Mouse (Mus musculus): ENCODE measurements around the gene Lhx2. TPM values are rescaled to one million over a fixed set of nuclear protein-coding genes. Genes with fewer than 3 reads are reported as not detected.

The Lhx2 gene
- polyA plus RNA-seq, 1 experiment from 2014 or later, result 1.8 TPM

GRCm38 (mm10) chr2:38409309-38409708 lies 70.2 kb downstream of the Lhx2 start:
- H3K4me2 ChIP-seq (ENCODE audit: low read depth, low read length), result no peak overlapping the region
- no peak overlapping the region for H3K4me3 ChIP-seq (ENCODE audit: low read depth, low read length)
- H3K9ac ChIP-seq (ENCODE audit: low read depth, low read length), result no peak overlapping the region
- 56% methylated on average over 3 of the region's 3 CpGs for WGBS (ENCODE audit: insufficient replicate concordance)
- H3K4me1 ChIP-seq (ENCODE audit: control insufficient read depth, low read depth, low read length), result no peaks in the 10 kb centered on the region
- no peaks in the 10 kb centered on the region for H3K27me3 ChIP-seq (ENCODE audit: control insufficient read depth, insufficient read depth, low read depth, low read length)
- H3K36me3 ChIP-seq (ENCODE audit: control insufficient read depth, insufficient read depth), result no peaks in the 10 kb centered on the region
- ATAC-seq (ENCODE audit: low read depth), result no peak
- no peaks in the 10 kb centered on the region for H3K9me3 ChIP-seq (replicated peaks; ENCODE audit: control insufficient read depth, low read length)
- H3K27ac ChIP-seq (ENCODE audit: low read length), result no peak overlapping the region

GRCm38 (mm10) chr2:38410227-38410626 lies 71.1 kb downstream of the Lhx2 start:
- Histone ChIP-seq H3K36me3 (ENCODE audit: control insufficient read depth, insufficient read depth) (no peaks in the 10 kb centered on the region), H3K27me3 (ENCODE audit: control insufficient read depth, insufficient read depth, low read depth, low read length) (no peaks in the 10 kb centered on the region), H3K4me3 (ENCODE audit: low read depth, low read length) (no peak overlapping the region), H3K4me2 (ENCODE audit: low read depth, low read length) (no peak overlapping the region), H3K9me3 (replicated peaks; ENCODE audit: control insufficient read depth, low read length) (no peaks in the 10 kb centered on the region), H3K27ac (ENCODE audit: low read length) (no peak overlapping the region), H3K9ac (ENCODE audit: low read depth, low read length) (no peak overlapping the region), H3K4me1 (ENCODE audit: control insufficient read depth, low read depth, low read length) (no peaks in the 10 kb centered on the region)
- 54% methylated on average over 6 of the region's 6 CpGs for whole genome bisulfite sequencing (ENCODE audit: insufficient replicate concordance)
- ATAC-seq (ENCODE audit: low read depth), result no peak

- no peaks in the 10 kb centered on the region for H3K9me3 ChIP-seq (replicated peaks; ENCODE audit: control insufficient read depth, low read length)
- H3K4me2 ChIP-seq (ENCODE audit: low read depth, low read length), result no peak overlapping the region
- no peak for ATAC-seq (ENCODE audit: low read depth)
- no peaks in the 10 kb centered on the region for H3K27me3 ChIP-seq (ENCODE audit: control insufficient read depth, insufficient read depth, low read depth, low read length)
- no peaks in the 10 kb centered on the region for H3K36me3 ChIP-seq (ENCODE audit: control insufficient read depth, insufficient read depth)
- no peak overlapping the region for H3K4me3 ChIP-seq (ENCODE audit: low read depth, low read length)
- no peaks in the 10 kb centered on the region for H3K4me1 ChIP-seq (ENCODE audit: control insufficient read depth, low read depth, low read length)
- H3K27ac ChIP-seq (ENCODE audit: low read length), result no peak overlapping the region
- no peak overlapping the region for H3K9ac ChIP-seq (ENCODE audit: low read depth, low read length)
- WGBS (ENCODE audit: insufficient replicate concordance), result 32% methylated on average over 11 of the region's 11 CpGs
Observed at GRCm38 (mm10) chr2:38412599-38413177, 73.6 kb downstream of the Lhx2 start.

GRCm38 (mm10) chr2:38417970-38418369 lies 78.9 kb downstream of the Lhx2 start:
- ATAC-seq (ENCODE audit: low read depth), result no peak
- Histone ChIP-seq H3K4me2 (ENCODE audit: low read depth, low read length) (no peak overlapping the region), H3K27me3 (ENCODE audit: control insufficient read depth, insufficient read depth, low read depth, low read length) (no peaks in the 10 kb centered on the region), H3K9me3 (replicated peaks; ENCODE audit: control insufficient read depth, low read length) (no peaks in the 10 kb centered on the region), H3K36me3 (ENCODE audit: control insufficient read depth, insufficient read depth) (no peaks in the 10 kb centered on the region), H3K4me1 (ENCODE audit: control insufficient read depth, low read depth, low read length) (no peaks in the 10 kb centered on the region), H3K27ac (ENCODE audit: low read length) (no peak overlapping the region), H3K4me3 (ENCODE audit: low read depth, low read length) (no peak overlapping the region), H3K9ac (ENCODE audit: low read depth, low read length) (no peak overlapping the region)
- WGBS (ENCODE audit: insufficient replicate concordance), result 11% methylated on average over 4 of the region's 4 CpGs

Other genes starting within 250 kb of the Lhx2 start
- gene Dennd1a, start 51.9 kb upstream of the Lhx2 start, polyA plus RNA-seq (2015; fragmentation: Nextera tagmentation; extraction: Ambion mirVana), result 7.1 and 7.9 TPM in 2 replicates
- 43.5 and 47.6 TPM in 2 replicates for gene Nek6, start 172.4 kb downstream of the Lhx2 start, polyA plus RNA-seq (2015; fragmentation: Nextera tagmentation; extraction: Ambion mirVana)